Mouse (Mus musculus) intestine, postnatal 0 days (tissue): Measurements from ENCODE around the gene Fto. TPM values are rescaled to one million over a fixed set of nuclear protein-coding genes. Genes with fewer than 3 reads are reported as not detected.

Experiments used
- ATAC-seq: fragments of 200-750 bp; cut with Nextera tagmentation; 2 replicates; pipeline ENCODE4 v1.8.0; 2017; ENCODE audit warnings: mild to moderate bottlenecking, moderate TSS enrichment, moderate library complexity
- H3K27ac ChIP-seq: fragments of 300-500 bp; sonication (generic); 2 replicates; pipeline ENCODE4 v1.5.1; 2014; ENCODE audit warnings: mild to moderate bottlenecking, low read depth, low read length, moderate library complexity
- H3K27me3 ChIP-seq: fragments of 300-500 bp; sonication (generic); replicated peaks from 2 replicates; pipeline ENCODE4 v1.6.1; 2014; ENCODE audit warnings: low read length, mixed read lengths; ENCODE audit not compliant: control insufficient read depth, insufficient read depth
- H3K36me3 ChIP-seq: fragments of 300-500 bp; sonication (generic); 2 replicates; pipeline ENCODE4 v1.6.1; 2014; ENCODE audit warnings: mild to moderate bottlenecking, moderate library complexity; ENCODE audit not compliant: control insufficient read depth, insufficient read depth
- H3K4me1 ChIP-seq: fragments of 300-500 bp; sonication (generic); replicated peaks from 2 replicates; pipeline ENCODE4 v1.6.1; 2014; ENCODE audit warnings: antibody characterized with exemption, low read length, mixed read lengths; ENCODE audit not compliant: control insufficient read depth, insufficient read depth
- H3K4me2 ChIP-seq: fragments of 300-500 bp; sonication (generic); replicated peaks from 2 replicates; pipeline ENCODE4 v1.6.1; 2014; ENCODE audit warnings: low read depth, mild to moderate bottlenecking, moderate library complexity
- H3K4me3 ChIP-seq: fragments of 300-500 bp; sonication (generic); 2 replicates; pipeline ENCODE4 v1.5.1; 2014; ENCODE audit warnings: low read depth, low read length
- H3K9ac ChIP-seq: fragments of 300-500 bp; sonication (generic); 2 replicates; pipeline ENCODE4 v1.6.1; 2014; ENCODE audit warnings: mild to moderate bottlenecking, low read depth, low read length
- H3K9me3 ChIP-seq: fragments of 300-500 bp; sonication (generic); 2 replicates; pipeline ENCODE4 v1.6.1; 2016; ENCODE audit warnings: mixed run types; ENCODE audit not compliant: control insufficient read depth
- CTCF ChIP-seq: sonication (generic); IDR thresholded peaks from 2 replicates; pipeline ENCODE4 v1.5.1; 2016; ENCODE audit warnings: low read depth, mild to moderate bottlenecking, control low read depth, antibody characterized with exemption, moderate library complexity
- WGBS: fragments of 180-500 bp; shearing (Covaris S2); extraction: QIAGEN DNeasy Blood & Tissue Kit; methylation state at CpG from one replicate; pipeline ENCODE4 v1.1.7; 2014; 5-methylcytosine and 5-hydroxymethylcytosine counted together
- polyA plus RNA-seq: library from polyadenylated mRNA; unstranded; fragments of >200 nt; fragmentation: Nextera tagmentation; extraction: Ambion mirVana; gene quantifications from 2 replicates; pipeline ENCODE4 v1.2.1, GENCODE M21; 2015

Fto gene
- polyA plus RNA-seq, 1 experiment from 2014 or later = 21.7 TPM

- no peak for TF ChIP-seq CTCF
- H3K4me3 ChIP-seq = no peak overlapping the region
- no peaks in the 10 kb centered on the region for H3K36me3 ChIP-seq
- H3K4me2 ChIP-seq = no peak overlapping the region
- H3K27me3 ChIP-seq = no peaks in the 10 kb centered on the region
- H3K9ac ChIP-seq = no peak overlapping the region
- H3K4me1 ChIP-seq = no peaks in the 10 kb centered on the region
- 69% methylated on average over 6 of the region's 6 CpGs for WGBS
- H3K9me3 ChIP-seq = no peaks in the 10 kb centered on the region; the same call in 1 of the 2 replicates
- ATAC-seq = no peak
- H3K27ac ChIP-seq = no peak overlapping the region
Measured at GRCm38 (mm10) chr8:91460965-91461364, 147.6 kb downstream of the Fto start.

GRCm38 (mm10) chr8:91463757-91464156 is 150.4 kb downstream of the Fto start:
- Histone ChIP-seq H3K27me3 (no peaks in the 10 kb centered on the region), H3K36me3 (no peaks in the 10 kb centered on the region), H3K9ac (no peak overlapping the region), H3K9me3 (no peaks in the 10 kb centered on the region; the same call in 1 of the 2 replicates), H3K4me2 (no peak overlapping the region), H3K27ac (no peak overlapping the region), H3K4me3 (no peak overlapping the region), H3K4me1 (no peaks in the 10 kb centered on the region)
- 83% methylated on average over 2 of the region's 2 CpGs for WGBS
- no peak for ATAC-seq
- no peak for TF ChIP-seq CTCF

- WGBS = 87% methylated on average over 3 of the region's 3 CpGs
- no peaks in the 10 kb centered on the region for H3K27me3 ChIP-seq
- no peak overlapping the region for H3K4me3 ChIP-seq
- TF ChIP-seq CTCF = no peak
- no peak for ATAC-seq
- H3K9ac ChIP-seq = no peak overlapping the region
- H3K4me1 ChIP-seq = no peaks in the 10 kb centered on the region
- no peak overlapping the region for H3K4me2 ChIP-seq
- H3K36me3 ChIP-seq = no peaks in the 10 kb centered on the region
- no peak overlapping the region for H3K27ac ChIP-seq
- H3K9me3 ChIP-seq = no peaks in the 10 kb centered on the region; the same call in 1 of the 2 replicates
Measured at GRCm38 (mm10) chr8:91467463-91467862, 154.1 kb downstream of the Fto start.

- TF ChIP-seq CTCF = no peak
- 79% methylated on average over 8 of the region's 8 CpGs for WGBS
- no peak for ATAC-seq
- H3K4me2 ChIP-seq = no peak overlapping the region
- no peak overlapping the region for H3K27ac ChIP-seq
- H3K9ac ChIP-seq = no peak overlapping the region
- H3K4me1 ChIP-seq = no peaks in the 10 kb centered on the region
- no peaks in the 10 kb centered on the region; the same call in 1 of the 2 replicates for H3K9me3 ChIP-seq
- H3K27me3 ChIP-seq = no peaks in the 10 kb centered on the region
- no peak overlapping the region for H3K4me3 ChIP-seq
- no peaks in the 10 kb centered on the region for H3K36me3 ChIP-seq
Measured at GRCm38 (mm10) chr8:91467881-91468534, 154.7 kb downstream of the Fto start.

GRCm38 (mm10) chr8:91469441-91469840 is 156.1 kb downstream of the Fto start:
- Histone ChIP-seq H3K36me3 (peaks cover 7% of the 10 kb centered on the region; the same call in 1 of the 2 replicates), H3K4me3 (no peak overlapping the region), H3K27ac (no peak overlapping the region), H3K9ac (no peak overlapping the region), H3K27me3 (no peaks in the 10 kb centered on the region), H3K4me1 (no peaks in the 10 kb centered on the region), H3K4me2 (no peak overlapping the region), H3K9me3 (no peaks in the 10 kb centered on the region; the same call in 1 of the 2 replicates)
- 90% methylated on average over 8 of the region's 8 CpGs for WGBS
- TF ChIP-seq CTCF = no peak
- ATAC-seq = no peak

GRCm38 (mm10) chr8:91474731-91475279 is 161.5 kb downstream of the Fto start:
- Histone ChIP-seq H3K9me3 (no peaks in the 10 kb centered on the region), H3K27me3 (no peaks in the 10 kb centered on the region), H3K9ac (no peak overlapping the region), H3K4me2 (no peak overlapping the region), H3K27ac (no peak overlapping the region), H3K4me1 (no peaks in the 10 kb centered on the region), H3K4me3 (no peak overlapping the region), H3K36me3 (peaks cover 12% of the 10 kb centered on the region)
- TF ChIP-seq CTCF = no peak
- 87% methylated on average over 6 of the region's 6 CpGs for WGBS
- no peak for ATAC-seq
